Mouse (Mus musculus): ENCODE results near the gene Mrs2. TPM values are rescaled to one million over a fixed set of nuclear protein-coding genes. Genes with fewer than 3 reads are reported as not detected.

Mrs2 gene
- 16.5 and 17.3 TPM in 2 replicates for polyA plus RNA-seq (2015; fragmentation: Nextera tagmentation; extraction: Ambion mirVana)

GRCm38 (mm10) chr13:25019793-25020539, at the start of gene Mrs2:
Mrs2 (minus strand) TSS chr13:25020379.
- under 1% methylated on average over 78 of the region's 84 CpGs for WGBS
- ATAC-seq = peak; percentile 96

GRCm38 (mm10) chr13:25069765-25070164, 49.6 kb upstream of the Mrs2 start:
- Histone ChIP-seq H3K9me3 (ENCODE audit: control insufficient read depth, low read length) (no peaks in the 10 kb centered on the region), H3K27me3 (replicated peaks; ENCODE audit: control insufficient read depth, insufficient read depth, low read length) (no peaks in the 10 kb centered on the region), H3K4me3 (replicated peaks; ENCODE audit: low read length) (no peak overlapping the region), H3K27ac (ENCODE audit: low read length) (no peak overlapping the region), H3K9ac (replicated peaks; ENCODE audit: low read depth, low read length) (no peak overlapping the region), H3K4me2 (ENCODE audit: low read length) (no peak overlapping the region), H3K36me3 (ENCODE audit: control insufficient read depth, insufficient read depth) (no peaks in the 10 kb centered on the region), H3K4me1 (replicated peaks; ENCODE audit: control insufficient read depth, insufficient read depth, low read length) (no peaks in the 10 kb centered on the region)
- no peak for ATAC-seq
- WGBS = 89% methylated on average over 4 of the region's 4 CpGs

More at GRCm38 (mm10) chr13:25019793-25020539, at the start of gene Mrs2:
- Histone ChIP-seq H3K4me1 (replicated peaks; ENCODE audit: control insufficient read depth, insufficient read depth, low read length) (peaks cover 18% of the 10 kb centered on the region), H3K4me2 (ENCODE audit: low read length) (peak within 1 kb of the TSS; percentile 66), H3K27ac (ENCODE audit: low read length) (peak within 1 kb of the TSS; percentile 46; the same call in 1 of the 2 replicates), H3K36me3 (ENCODE audit: control insufficient read depth, insufficient read depth) (no peaks in the 10 kb centered on the region), H3K9me3 (ENCODE audit: control insufficient read depth, low read length) (no peaks in the 10 kb centered on the region), H3K9ac (replicated peaks; ENCODE audit: low read depth, low read length) (peak within 1 kb of the TSS; percentile 88), H3K4me3 (replicated peaks; ENCODE audit: low read length) (peak within 1 kb of the TSS; percentile 84), H3K27me3 (replicated peaks; ENCODE audit: control insufficient read depth, insufficient read depth, low read length) (no peaks in the 10 kb centered on the region)

- no peak overlapping the region for H3K4me3 ChIP-seq (replicated peaks; ENCODE audit: low read length)
- ATAC-seq = no peak
- no peaks in the 10 kb centered on the region for H3K27me3 ChIP-seq (replicated peaks; ENCODE audit: control insufficient read depth, insufficient read depth, low read length)
- WGBS = 91% methylated on average over 4 of the region's 4 CpGs
- no peaks in the 10 kb centered on the region for H3K9me3 ChIP-seq (ENCODE audit: control insufficient read depth, low read length)
- no peak overlapping the region for H3K9ac ChIP-seq (replicated peaks; ENCODE audit: low read depth, low read length)
- H3K4me1 ChIP-seq (replicated peaks; ENCODE audit: control insufficient read depth, insufficient read depth, low read length) = no peaks in the 10 kb centered on the region
- no peaks in the 10 kb centered on the region for H3K36me3 ChIP-seq (ENCODE audit: control insufficient read depth, insufficient read depth)
- no peak overlapping the region for H3K4me2 ChIP-seq (ENCODE audit: low read length)
- H3K27ac ChIP-seq (ENCODE audit: low read length) = no peak overlapping the region
Observed at GRCm38 (mm10) chr13:25067183-25067582, 47.0 kb upstream of the Mrs2 start.

- Histone ChIP-seq H3K4me1 (replicated peaks; ENCODE audit: control insufficient read depth, insufficient read depth, low read length) (no peaks in the 10 kb centered on the region), H3K4me3 (replicated peaks; ENCODE audit: low read length) (no peak overlapping the region), H3K27me3 (replicated peaks; ENCODE audit: control insufficient read depth, insufficient read depth, low read length) (no peaks in the 10 kb centered on the region), H3K9ac (replicated peaks; ENCODE audit: low read depth, low read length) (no peak overlapping the region), H3K4me2 (ENCODE audit: low read length) (no peak overlapping the region), H3K9me3 (ENCODE audit: control insufficient read depth, low read length) (no peaks in the 10 kb centered on the region), H3K27ac (ENCODE audit: low read length) (no peak overlapping the region), H3K36me3 (ENCODE audit: control insufficient read depth, insufficient read depth) (no peaks in the 10 kb centered on the region)
- WGBS = 96% methylated on average over 2 of the region's 2 CpGs
- ATAC-seq = no peak
Observed at GRCm38 (mm10) chr13:25066659-25067058, 46.5 kb upstream of the Mrs2 start.

GRCm38 (mm10) chr13:25055873-25056667, 35.9 kb upstream of the Mrs2 start, which contains the start of gene Dcdc2a:
Dcdc2a (plus strand) TSS chr13:25056004.
- H3K4me3 ChIP-seq (replicated peaks; ENCODE audit: low read length) = peak within 1 kb of the TSS; percentile 59
- H3K27me3 ChIP-seq (replicated peaks; ENCODE audit: control insufficient read depth, insufficient read depth, low read length) = peaks cover 13% of the 10 kb centered on the region
- peak within 1 kb of the TSS; percentile 50 for H3K9ac ChIP-seq (replicated peaks; ENCODE audit: low read depth, low read length)
- no peak within 1 kb of the TSS for H3K27ac ChIP-seq (ENCODE audit: low read length)
- no peaks in the 10 kb centered on the region for H3K36me3 ChIP-seq (ENCODE audit: control insufficient read depth, insufficient read depth)
- WGBS = 4% methylated on average over 63 of the region's 63 CpGs
- ATAC-seq = peak; percentile 69
- H3K4me1 ChIP-seq (replicated peaks; ENCODE audit: control insufficient read depth, insufficient read depth, low read length) = peaks cover 16% of the 10 kb centered on the region
- peak within 1 kb of the TSS; percentile 97 for H3K4me2 ChIP-seq (ENCODE audit: low read length)
- no peaks in the 10 kb centered on the region for H3K9me3 ChIP-seq (ENCODE audit: control insufficient read depth, low read length)

GRCm38 (mm10) chr13:25055111-25055554, 35.0 kb upstream of the Mrs2 start:
- Histone ChIP-seq H3K9me3 (ENCODE audit: control insufficient read depth, low read length) (no peaks in the 10 kb centered on the region), H3K4me3 (replicated peaks; ENCODE audit: low read length) (peak overlapping the region; percentile 59), H3K9ac (replicated peaks; ENCODE audit: low read depth, low read length) (peak overlapping the region; percentile 50; the same call in 1 of the 2 replicates), H3K27me3 (replicated peaks; ENCODE audit: control insufficient read depth, insufficient read depth, low read length) (peaks cover 13% of the 10 kb centered on the region), H3K4me1 (replicated peaks; ENCODE audit: control insufficient read depth, insufficient read depth, low read length) (peaks cover 16% of the 10 kb centered on the region), H3K36me3 (ENCODE audit: control insufficient read depth, insufficient read depth) (no peaks in the 10 kb centered on the region), H3K27ac (ENCODE audit: low read length) (no peak overlapping the region), H3K4me2 (ENCODE audit: low read length) (peak overlapping the region; percentile 97)
- WGBS = under 1% methylated on average over 31 of the region's 35 CpGs
- ATAC-seq = peak; percentile 96

- 89% methylated on average over 5 of the region's 5 CpGs for WGBS
- Histone ChIP-seq H3K4me3 (replicated peaks; ENCODE audit: low read length) (no peak overlapping the region), H3K4me2 (ENCODE audit: low read length) (no peak overlapping the region), H3K27ac (ENCODE audit: low read length) (no peak overlapping the region), H3K4me1 (replicated peaks; ENCODE audit: control insufficient read depth, insufficient read depth, low read length) (peaks cover 16% of the 10 kb centered on the region), H3K9ac (replicated peaks; ENCODE audit: low read depth, low read length) (no peak overlapping the region), H3K36me3 (ENCODE audit: control insufficient read depth, insufficient read depth) (no peaks in the 10 kb centered on the region), H3K9me3 (ENCODE audit: control insufficient read depth, low read length) (no peaks in the 10 kb centered on the region), H3K27me3 (replicated peaks; ENCODE audit: control insufficient read depth, insufficient read depth, low read length) (peaks cover 13% of the 10 kb centered on the region)
- ATAC-seq = no peak
Observed at GRCm38 (mm10) chr13:25052671-25053070, 32.5 kb upstream of the Mrs2 start.

- Histone ChIP-seq H3K4me2 (ENCODE audit: low read length) (no peak overlapping the region), H3K9me3 (ENCODE audit: control insufficient read depth, low read length) (no peaks in the 10 kb centered on the region), H3K27me3 (replicated peaks; ENCODE audit: control insufficient read depth, insufficient read depth, low read length) (no peaks in the 10 kb centered on the region), H3K4me3 (replicated peaks; ENCODE audit: low read length) (no peak overlapping the region), H3K9ac (replicated peaks; ENCODE audit: low read depth, low read length) (no peak overlapping the region), H3K27ac (ENCODE audit: low read length) (no peak overlapping the region), H3K4me1 (replicated peaks; ENCODE audit: control insufficient read depth, insufficient read depth, low read length) (no peaks in the 10 kb centered on the region), H3K36me3 (ENCODE audit: control insufficient read depth, insufficient read depth) (no peaks in the 10 kb centered on the region)
- ATAC-seq = no peak
- 75% methylated on average over 2 of the region's 2 CpGs for WGBS
Observed at GRCm38 (mm10) chr13:25039488-25039887, 19.3 kb upstream of the Mrs2 start.

GRCm38 (mm10) chr13:25027114-25027425, 6.9 kb upstream of the Mrs2 start:
- Histone ChIP-seq H3K4me3 (replicated peaks; ENCODE audit: low read length) (no peak overlapping the region), H3K4me2 (ENCODE audit: low read length) (no peak overlapping the region), H3K9ac (replicated peaks; ENCODE audit: low read depth, low read length) (no peak overlapping the region), H3K36me3 (ENCODE audit: control insufficient read depth, insufficient read depth) (no peaks in the 10 kb centered on the region), H3K27ac (ENCODE audit: low read length) (no peak overlapping the region), H3K9me3 (ENCODE audit: control insufficient read depth, low read length) (no peaks in the 10 kb centered on the region), H3K4me1 (replicated peaks; ENCODE audit: control insufficient read depth, insufficient read depth, low read length) (no peaks in the 10 kb centered on the region), H3K27me3 (replicated peaks; ENCODE audit: control insufficient read depth, insufficient read depth, low read length) (no peaks in the 10 kb centered on the region)
- no peak for ATAC-seq
- 83% methylated on average over 3 of the region's 3 CpGs for WGBS

Data from forebrain, embryonic 16.5 days (tissue).